Mouse (Mus musculus): ENCODE data around the gene Fndc4. TPM values are rescaled to one million over a fixed set of nuclear protein-coding genes. Genes with fewer than 3 reads are reported as not detected.

Fndc4 gene
- 100 to 1,000 TPM; 172 to 175 TPM for total RNA-seq (2021)

DNA sequence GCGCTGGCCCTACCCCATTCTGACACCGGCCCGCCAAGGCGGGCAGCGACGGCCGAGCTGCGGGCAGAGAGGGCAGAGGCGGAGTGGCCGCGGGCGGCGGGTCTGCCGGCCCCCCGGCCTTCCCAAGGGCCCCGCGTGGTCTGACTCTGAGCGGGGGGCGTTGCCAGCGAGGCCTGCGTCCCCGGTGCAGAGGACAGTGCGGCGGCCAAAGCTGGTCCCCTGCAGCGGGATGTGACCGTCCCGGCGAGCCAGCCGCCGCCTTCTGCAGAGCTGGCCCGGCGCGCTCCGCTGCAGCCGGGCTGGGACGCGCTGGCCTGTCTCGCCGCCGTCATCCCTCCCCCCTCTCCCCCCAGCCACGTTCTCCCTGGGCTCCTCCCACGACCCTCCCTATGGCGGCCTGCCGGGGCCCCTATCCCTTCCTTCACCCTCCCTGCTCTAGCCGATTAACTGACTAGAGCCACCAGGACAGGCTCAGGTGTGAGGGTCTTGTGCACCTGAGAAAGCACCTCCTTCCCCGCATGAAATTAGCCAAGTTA, at the start of gene Fndc4:
TSS of gene Fndc4 (minus strand) at position 475 of the 536 bp plus-strand sequence.
- DNase-seq (ENCODE audit: extremely low spot score in 1 of 2, low spot score in 1 of 2) = peak; percentile 48 to 61

DNA sequence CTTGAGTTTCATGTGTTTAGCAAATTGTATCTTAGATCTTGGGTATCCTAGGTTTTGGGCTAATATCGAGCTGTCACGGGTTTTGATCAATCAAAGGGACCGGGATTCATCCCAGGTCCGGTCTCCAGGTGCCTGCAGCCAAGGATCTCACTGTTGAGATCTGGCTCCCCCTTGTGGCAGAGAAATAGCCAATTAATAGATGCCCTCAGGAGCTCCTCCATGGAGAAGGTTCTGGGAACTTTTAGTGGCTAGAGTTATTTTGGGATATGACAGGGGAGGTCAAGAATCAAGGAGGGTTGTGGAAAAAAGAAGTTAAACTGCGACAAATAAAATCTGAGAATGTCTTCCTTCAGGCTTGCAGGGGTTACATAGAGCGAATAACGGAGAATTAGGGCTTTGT, 32.4 kb upstream of the Fndc4 start:
- DNase-seq (ENCODE audit: extremely low spot score in 1 of 2, low spot score in 1 of 2) = peak in 1 of 2 experiments; percentile 65

DNA sequence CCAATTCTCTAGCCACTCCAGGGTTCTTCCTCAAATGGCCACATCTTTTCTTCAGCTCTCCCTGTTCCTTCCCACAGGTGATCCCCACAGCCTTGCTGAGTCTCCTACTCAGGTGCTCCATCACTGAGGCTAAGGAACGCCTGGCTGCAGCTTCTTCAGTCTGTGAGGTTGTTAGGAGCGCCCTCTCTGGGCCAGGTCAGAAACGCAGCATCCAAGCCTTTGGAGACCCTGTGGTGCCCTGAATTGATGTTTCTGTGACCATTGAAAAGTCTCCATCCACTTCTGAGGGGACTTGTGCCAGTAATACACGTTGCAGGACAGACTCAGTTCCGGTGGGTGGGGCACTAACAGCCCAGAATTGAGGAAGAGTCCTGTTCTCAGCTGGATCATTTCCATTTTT, 31.0 kb upstream of the Fndc4 start:
- no peak for DNase-seq (ENCODE audit: extremely low spot score in 1 of 2, low spot score in 1 of 2)

DNA sequence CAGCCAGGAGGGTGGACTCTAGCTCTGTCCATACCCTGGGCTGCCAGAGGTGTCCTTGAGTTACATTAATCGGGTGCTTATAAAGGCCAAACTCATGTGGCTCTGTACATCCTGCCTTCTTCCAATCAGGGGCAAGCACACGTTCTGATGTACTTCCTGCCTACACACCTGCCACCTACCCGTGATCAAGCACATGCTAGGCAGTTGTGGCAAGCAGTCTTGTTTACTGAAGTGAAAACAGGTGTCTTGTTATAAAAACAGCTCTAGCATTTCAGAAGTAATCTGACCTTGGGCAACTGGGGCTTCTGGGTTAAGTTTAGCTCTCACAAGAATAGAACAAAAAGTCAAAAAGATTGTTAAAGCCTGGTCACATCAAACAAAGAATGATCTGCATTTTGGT, 28.2 kb upstream of the Fndc4 start:
- DNase-seq (ENCODE audit: extremely low spot score in 1 of 2, low spot score in 1 of 2) = no peak

DNA sequence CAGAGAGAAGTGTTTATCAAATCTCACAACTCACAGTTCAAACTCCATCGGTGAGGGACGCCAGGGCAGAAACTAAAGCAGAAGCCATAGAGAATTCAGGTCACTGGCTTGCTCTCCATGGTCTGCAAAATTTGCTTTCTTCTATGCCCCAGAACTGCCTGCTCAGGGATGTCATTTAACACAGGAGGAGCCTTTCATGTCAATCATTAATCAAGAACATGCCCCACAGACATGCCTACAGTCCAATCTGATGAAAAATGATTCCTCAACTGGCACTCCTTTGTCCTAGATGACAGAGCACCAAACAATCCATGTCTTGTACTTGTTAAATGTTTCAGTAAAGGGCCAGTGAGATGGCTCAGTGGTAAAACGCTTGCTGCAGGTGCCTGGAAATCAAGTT, 26.9 kb upstream of the Fndc4 start:
- no peak for DNase-seq (ENCODE audit: extremely low spot score in 1 of 2, low spot score in 1 of 2)

DNA sequence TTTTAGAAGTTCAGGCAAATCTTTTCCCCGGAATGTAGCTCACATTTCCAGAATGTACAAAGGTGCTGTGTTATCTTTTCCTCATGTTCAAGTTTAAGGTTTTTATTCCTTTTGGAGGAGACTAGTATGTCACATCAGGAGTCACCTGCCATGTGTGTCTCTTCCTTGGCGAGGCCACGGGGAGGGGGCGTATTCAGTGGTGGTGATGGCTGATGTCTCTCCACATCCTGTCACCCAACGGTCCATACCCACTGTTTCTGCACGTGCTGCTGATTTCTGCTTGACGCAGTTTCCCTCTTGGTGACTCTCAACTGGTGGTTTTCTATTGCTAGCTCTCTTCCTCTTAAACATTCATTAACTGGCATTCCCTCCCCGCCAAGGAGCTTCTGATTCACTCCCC, 16.9 kb upstream of the Fndc4 start:
- no peak for DNase-seq (ENCODE audit: extremely low spot score in 1 of 2, low spot score in 1 of 2)

DNA sequence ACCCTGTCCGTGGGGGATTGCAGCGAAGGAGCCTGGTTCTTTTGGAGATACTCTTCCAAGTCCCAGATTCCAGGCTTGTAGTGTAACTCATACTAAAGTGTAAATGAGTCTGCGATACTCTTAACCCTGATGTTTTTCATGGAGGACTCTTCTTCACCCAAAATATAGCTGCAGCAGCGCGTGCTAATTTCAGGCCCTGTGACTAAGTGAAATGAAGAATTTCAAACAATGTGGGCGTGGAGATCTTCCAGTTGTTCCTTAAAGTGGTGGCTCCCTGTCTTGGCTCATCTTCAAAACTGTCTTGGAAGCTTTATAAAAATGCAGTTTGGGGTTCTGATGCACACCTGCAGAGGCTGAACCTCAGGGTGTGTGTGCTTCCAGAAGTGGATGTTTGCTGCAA, 7.2 kb upstream of the Fndc4 start:
- DNase-seq (ENCODE audit: extremely low spot score in 1 of 2, low spot score in 1 of 2) = no peak

DNA sequence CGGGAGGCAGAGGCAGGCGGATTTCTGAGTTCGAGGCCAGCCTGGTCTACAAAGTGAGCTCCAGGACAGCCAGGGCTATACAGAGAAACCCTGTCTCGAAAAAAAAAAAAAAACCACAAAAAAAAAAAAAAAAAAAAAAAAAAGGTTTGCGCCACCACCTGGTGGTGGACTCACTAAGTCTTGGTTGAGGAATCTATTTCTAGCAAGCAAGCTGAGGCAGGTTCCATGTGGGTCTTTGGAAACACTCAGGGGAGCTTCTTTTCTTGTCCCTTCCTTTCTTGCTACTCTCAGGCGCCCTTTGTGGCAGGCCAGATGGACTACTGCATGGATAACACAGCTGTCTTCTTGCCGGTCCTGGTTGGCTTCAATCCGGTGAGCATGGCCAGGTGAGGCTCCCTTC, 6.0 kb upstream of the Fndc4 start:
- no peak for DNase-seq (ENCODE audit: extremely low spot score in 1 of 2, low spot score in 1 of 2)

DNA sequence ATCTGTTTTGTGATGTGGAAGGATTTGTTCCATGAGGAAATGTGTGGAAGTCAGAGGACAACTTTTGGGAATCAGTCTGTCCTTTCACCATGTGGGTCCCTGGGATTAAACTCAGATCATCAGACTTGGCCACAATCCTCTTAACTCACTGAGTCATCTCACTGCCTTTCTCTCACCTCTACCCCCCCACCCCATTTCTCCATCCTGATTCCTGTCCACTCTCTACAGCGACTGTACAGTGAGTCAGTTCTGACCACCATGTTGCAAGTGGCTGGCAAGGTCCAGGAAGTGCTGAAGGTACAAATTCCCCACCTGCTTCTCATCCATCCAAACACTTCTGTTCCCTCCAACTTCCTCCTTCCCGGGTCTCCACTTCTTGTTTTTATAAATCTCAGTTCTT, 2.6 kb upstream of the Fndc4 start:
- DNase-seq (ENCODE audit: extremely low spot score in 1 of 2, low spot score in 1 of 2) = no peak

DNA sequence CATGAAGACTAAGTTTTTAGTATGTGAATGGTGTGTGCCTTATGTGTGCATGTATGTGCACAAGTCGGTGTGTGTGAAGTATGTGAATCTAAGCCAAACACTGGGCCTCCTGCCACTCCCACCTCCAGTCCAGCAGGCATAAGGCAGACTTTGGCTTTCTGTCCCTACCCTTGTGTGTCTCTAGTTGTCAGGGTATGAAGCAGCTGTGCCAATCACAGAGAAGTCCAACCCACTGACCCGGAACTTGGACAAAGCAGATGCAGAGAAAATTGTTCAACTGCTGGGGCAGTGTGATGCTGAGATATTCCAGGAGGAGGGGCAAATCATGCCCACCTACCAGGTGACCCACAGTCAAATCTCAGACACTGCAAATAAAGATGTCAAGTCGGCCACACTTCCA, 2.1 kb upstream of the Fndc4 start:
- no peak for DNase-seq (ENCODE audit: extremely low spot score in 1 of 2, low spot score in 1 of 2)

DNA sequence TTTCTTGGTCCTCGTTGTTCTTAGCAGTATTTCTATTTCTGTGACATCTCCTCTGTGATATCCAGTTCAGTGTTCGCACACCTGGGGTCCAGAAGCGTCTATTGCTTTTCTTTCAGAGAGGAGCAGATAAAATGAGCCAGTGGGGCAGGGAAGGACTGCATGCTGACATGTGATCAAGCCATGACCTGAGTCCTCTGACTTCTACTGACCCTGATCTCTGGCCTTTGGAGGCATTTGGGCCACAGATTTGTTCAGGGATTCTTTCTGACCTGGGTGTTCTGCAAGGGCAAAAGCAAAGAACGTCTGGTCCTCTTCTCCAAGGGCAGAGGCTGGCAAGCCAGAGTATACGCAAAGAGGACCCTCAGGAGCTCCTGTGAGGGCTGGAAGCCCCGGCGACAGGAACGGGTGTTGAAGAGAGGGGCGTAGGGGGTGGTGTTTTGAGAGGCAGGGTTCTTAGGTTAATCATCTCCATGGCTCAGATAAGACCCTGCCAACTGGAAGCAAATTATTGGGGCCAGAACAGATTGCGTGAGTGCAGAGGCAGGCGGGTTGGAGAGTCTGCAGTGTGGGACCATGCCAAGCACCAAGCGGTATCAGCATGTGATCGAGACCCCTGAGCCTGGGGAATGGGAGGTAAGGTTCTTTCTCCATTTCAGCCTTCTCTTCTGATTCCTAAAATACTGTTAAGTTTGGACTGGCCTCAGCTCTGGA, 1.3 kb upstream of the Fndc4 start, which contains the start of gene Gckr:
TSS of gene Gckr (plus strand) at position 397 of the 711 bp plus-strand sequence.
- DNase-seq (ENCODE audit: extremely low spot score in 1 of 2, low spot score in 1 of 2) = no peak

DNA sequence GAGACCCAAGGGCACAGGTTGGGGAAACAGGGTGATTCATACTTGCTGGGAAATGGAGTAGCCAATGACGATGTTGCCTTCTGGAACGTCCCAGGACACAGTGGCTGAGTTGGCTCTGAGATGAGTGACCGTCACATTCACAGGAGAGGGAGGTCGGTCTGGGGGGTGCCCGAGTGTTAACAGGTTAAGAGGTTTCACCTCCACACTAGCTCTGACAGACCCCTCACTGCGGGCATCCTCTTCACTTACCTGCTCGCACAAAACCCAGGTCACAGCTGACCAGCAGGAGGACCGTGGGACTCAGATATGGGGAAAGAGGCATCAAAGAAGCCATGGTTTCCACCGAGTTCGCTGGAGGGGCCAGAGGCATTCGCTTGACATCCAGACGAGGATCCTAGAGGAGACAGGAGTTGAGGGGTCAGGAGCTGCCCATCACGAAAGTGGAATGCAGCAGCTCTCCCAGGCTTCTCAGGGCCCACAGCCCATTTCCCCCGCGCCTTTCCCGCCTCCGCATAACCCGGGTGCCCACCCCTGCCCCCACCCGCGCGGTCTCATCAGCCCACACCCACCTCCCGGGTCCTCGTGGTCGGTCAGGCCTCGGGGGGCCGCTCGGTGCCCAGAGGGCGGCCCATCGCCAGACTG, 795 bp downstream of the Fndc4 start:
- no peak for DNase-seq (ENCODE audit: extremely low spot score in 1 of 2, low spot score in 1 of 2)

DNA sequence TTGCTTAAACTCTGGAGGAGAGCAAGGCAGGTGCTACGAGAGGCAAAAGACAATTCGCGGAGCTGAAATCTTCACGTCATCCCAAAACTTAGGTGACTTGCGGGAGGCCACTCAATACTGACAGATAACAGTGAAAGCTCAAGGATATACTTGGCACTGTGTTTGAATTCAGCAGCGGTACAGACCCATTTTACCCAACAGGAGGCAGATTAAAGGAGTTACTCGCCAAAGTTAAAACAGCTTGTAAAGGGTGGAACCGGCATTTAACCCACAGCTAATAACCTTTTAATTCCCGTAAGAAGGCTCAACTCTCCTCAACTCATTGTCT, 4.6 kb downstream of the Fndc4 start:
- no peak for DNase-seq (ENCODE audit: extremely low spot score in 1 of 2, low spot score in 1 of 2)

DNA sequence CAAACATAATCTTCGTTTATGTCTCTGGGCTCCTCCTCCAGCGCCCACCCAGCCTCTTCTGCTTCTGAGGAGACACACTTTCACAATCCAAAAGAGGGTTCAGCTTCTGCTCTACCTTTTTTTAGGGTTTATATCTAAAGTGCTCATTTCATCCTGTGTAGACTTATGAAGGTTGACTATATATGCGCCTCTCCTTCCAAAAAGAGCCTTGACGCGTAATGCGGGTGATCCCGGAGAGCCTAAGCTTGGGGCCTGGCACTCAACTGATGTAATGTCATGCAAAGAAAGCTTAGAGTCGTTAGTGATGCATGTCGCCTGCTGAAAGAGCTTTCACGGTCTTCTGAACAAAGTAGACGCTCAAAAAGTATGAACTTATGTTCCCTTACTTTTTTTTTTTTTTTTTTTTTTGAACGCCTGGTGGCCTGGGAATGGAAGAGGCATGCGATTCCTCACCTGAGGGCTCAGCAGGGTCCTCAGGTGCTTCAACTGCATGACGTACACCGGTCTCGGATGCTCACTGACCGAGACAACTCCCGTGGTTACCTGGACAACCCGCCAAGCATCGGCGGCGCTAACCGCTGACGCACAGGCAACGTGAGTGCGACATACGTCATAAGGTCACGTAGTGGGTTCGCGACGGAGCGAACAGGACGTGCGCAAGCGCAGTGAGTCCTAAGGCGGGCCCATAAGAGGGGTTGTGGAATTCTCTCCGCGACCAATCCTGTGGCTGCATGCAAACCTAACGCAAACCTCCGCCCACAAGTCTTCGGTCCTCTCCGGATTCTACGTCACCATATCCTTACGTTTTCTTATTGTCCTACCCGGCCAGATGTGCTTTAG, 5.1 kb downstream of the Fndc4 start, which contains the start of gene Ift172:
TSS of gene Ift172 (minus strand) at position 596 of the 840 bp plus-strand sequence.
- peak; percentile 88 to 89 for DNase-seq (ENCODE audit: extremely low spot score in 1 of 2, low spot score in 1 of 2)

DNA sequence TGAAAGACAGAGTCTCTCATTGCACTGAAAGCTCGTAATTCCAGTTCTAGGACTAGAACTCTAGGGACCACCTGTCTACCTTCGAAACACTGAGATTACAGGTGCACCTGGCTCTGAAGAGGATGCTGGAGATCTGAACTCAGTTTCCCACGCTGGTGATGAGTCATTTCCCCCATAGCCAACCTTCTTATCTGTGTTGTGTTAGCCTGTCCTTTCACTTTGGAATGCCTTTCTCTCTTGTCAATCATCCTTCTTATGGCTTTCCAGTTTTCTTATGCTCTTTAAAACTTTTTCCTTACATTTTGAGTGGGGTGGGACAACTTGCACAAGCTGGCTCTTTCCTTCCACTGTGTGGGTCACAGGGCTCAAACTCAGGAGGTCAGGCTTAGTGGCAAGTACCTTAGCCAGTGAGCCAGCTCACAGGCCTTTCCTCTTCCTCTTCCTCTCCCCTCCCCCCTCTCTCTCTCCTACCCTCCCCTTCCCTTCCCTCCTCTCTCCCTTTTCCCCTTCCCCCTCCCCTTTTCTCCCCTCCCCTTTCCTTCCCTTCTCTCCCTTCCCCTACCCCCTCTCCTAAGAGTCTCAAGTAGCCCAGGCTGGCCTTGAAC, 6.2 kb downstream of the Fndc4 start:
- no peak for DNase-seq (ENCODE audit: extremely low spot score in 1 of 2, low spot score in 1 of 2)

DNA sequence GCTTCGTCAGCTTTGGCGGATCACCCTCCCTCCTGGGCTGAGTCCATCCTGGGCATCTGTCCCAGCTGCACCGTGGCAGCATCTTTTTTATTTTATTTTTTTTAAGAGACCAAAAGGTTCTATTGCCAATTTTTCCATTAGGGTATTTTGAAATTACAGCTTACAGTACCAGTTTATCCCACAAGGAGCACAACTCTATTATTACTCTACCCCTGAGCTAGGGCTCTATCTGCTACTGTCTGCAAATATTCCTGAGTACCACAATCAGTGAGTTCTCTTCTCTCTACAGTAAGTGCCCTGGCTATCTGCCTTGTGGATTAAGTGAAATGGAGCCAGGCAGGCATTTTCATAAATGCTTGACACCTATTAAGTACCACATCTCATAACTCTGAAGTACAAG, 7.2 kb downstream of the Fndc4 start:
- no peak for DNase-seq (ENCODE audit: extremely low spot score in 1 of 2, low spot score in 1 of 2)

DNA sequence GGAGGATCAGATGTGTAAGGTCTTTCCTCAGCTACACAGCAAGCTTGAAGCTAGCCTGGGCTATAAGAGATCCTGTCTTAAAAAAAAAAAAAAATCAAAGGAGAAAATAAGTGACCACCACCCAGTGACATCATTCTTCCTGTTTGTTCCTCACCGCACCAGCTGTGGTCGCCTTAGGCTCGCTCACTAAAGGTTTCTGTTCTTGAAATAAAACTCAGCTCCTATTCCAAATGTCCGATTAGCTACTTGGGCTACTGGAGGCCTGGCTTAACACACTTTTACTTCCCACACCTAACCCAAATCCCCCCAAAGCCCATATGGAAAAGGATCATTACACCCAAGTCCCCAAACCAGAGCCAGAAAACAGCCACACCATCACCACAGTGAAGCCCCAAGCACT, 7.7 kb downstream of the Fndc4 start:
- no peak for DNase-seq (ENCODE audit: extremely low spot score in 1 of 2, low spot score in 1 of 2)

DNA sequence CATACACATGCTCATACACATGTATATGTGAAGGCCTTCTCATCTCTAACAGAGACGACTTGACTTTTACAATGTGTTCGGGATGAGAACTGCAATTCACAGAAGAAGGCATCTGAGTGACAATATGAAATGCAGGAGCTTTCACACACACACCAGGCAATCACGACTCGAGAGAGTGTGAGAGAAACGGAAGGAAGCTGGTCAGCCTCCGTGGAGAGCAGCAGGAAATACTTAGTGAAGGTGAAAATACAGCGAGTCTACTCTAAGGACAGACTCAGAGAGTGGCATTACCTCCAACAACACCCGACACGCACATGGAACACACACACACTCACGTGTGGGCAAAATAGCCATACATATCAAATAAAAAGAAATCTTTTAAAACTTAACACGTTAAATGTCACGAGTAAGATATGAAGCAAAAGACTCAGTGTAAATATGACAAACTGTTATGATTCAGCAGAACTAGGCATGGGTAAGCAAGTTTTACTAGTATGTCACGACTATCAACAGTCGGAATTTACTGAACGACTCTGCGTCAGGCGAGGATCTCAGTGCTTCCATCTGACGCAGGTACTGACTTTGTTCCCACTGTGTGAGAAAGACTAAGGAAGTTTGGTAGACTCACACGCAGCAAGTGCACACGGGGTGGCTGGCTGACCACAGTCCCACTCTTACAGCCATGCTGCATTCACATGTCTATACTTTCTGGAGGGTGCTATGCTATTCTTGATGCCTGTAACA, 16.5 kb downstream of the Fndc4 start:
- no peak for DNase-seq (ENCODE audit: extremely low spot score in 1 of 2, low spot score in 1 of 2)

DNA sequence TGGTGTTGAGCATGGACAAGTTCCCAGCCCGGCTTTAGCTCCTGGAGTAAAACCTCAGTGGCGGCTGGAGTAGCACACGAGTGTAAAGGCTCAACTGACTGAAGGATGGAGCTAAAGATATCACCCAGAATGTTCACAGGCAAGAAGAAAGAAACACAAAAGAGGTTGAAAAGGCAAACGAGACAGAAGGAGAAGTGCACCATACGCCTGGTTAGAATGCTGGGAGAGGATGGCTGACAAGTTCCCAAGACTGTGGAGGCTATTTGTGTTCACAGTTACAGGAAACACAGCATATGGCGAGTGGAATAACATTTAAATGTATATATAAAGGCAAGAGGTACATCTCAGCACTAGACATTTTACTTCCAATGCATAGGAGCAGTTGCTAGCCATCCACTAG, 22.9 kb downstream of the Fndc4 start:
- no peak for DNase-seq (ENCODE audit: extremely low spot score in 1 of 2, low spot score in 1 of 2)

DNA sequence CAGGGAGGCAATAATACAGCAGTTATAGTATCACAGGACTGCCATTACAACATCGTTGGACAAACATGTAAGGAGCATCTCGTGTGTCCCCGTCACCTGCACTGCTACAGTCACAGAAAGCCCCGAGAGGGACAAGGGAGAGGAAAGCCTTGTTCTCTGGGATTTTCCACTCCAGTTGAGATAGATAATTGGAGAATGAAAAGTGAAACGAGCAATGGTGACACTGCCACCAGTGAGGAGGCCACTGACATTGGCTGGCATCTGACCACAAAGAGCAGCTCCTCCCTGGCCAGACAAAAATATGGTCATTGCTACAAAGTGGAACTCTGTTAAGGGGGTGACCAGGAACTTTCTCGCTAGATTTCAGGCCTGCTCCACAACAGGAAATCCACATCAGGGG, 28.2 kb downstream of the Fndc4 start:
- no peak for DNase-seq (ENCODE audit: extremely low spot score in 1 of 2, low spot score in 1 of 2)
